15 mouse cellular contexts compared by ENCODE assay signal in the genomic region with DNA sequence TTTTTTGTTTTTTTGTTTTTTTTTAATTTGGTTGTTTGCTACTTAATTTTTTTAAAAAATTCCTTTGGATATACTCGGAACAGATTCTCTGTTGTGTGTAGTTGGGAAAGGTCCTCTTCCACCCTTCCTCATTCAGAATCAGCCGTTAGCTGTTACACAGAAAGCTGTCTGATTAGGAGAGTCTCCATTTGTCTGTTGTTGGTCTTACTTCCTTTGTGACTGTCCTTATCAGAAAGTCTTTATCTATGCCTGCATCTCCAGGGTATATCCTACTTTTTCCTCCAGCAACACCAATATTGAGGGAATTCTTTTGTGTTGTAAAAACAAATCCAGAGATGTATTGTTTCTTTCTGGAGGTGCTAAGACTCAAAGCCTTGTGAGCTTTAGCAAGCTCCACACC.
"Had no signal": no experiment of that assay in that cellular context is flagged by ENCODE, and none has a peak within 500 bp of the region (broad histone marks: within the 10 kb centered on the region; RNA-seq: fewer than 3 reads in every experiment).

No protein-coding gene starts in this region.

- H3K36me3 ChIP-seq: midbrain, embryonic 13.5 days; midbrain, embryonic 15.5 days; neural tube, embryonic 12.5 days had no signal

- ATAC-seq: lung, postnatal 0 days; midbrain, embryonic 13.5 days; midbrain, embryonic 15.5 days had no signal

- H3K4me2 ChIP-seq: limb, embryonic 15.5 days; lung, embryonic 15.5 days; midbrain, embryonic 13.5 days; midbrain, embryonic 15.5 days; neural tube, embryonic 12.5 days; stomach, embryonic 15.5 days had no signal

- H3K27me3 ChIP-seq: limb, embryonic 15.5 days; lung, embryonic 15.5 days; megakaryocyte, embryonic 14.5 days; midbrain, embryonic 13.5 days; midbrain, embryonic 15.5 days; neural tube, embryonic 12.5 days; stomach, embryonic 15.5 days had no signal

- H3K9ac ChIP-seq: limb, embryonic 15.5 days; liver, embryonic 14.5 days; lung, embryonic 15.5 days; midbrain, embryonic 13.5 days; midbrain, embryonic 15.5 days; neural tube, embryonic 12.5 days; stomach, embryonic 15.5 days had no signal

- H3K4me3 ChIP-seq: limb, embryonic 15.5 days; lung, embryonic 15.5 days; megakaryocyte, embryonic 14.5 days; midbrain, embryonic 13.5 days; midbrain, embryonic 15.5 days; neural tube, embryonic 12.5 days; stomach, embryonic 15.5 days had no signal

- H3K4me1 ChIP-seq: limb, embryonic 15.5 days; lung, embryonic 15.5 days; midbrain, embryonic 13.5 days; midbrain, embryonic 15.5 days; neural tube, embryonic 12.5 days; stomach, embryonic 15.5 days had no signal

- DNase-seq: lung, adult 2 months; right cerebral cortex, postnatal 14 days; thymus, adult 18-20 months; thymus, postnatal 14 days; thymus, postnatal 36 days had no signal

- H3K9me3 ChIP-seq: limb, embryonic 15.5 days; lung, embryonic 15.5 days; megakaryocyte, embryonic 14.5 days; midbrain, embryonic 13.5 days; midbrain, embryonic 15.5 days; neural tube, embryonic 12.5 days; stomach, embryonic 15.5 days had no signal

- H3K27ac ChIP-seq: limb, embryonic 15.5 days; lung, embryonic 15.5 days; macrophage; midbrain, embryonic 13.5 days; midbrain, embryonic 15.5 days; neural tube, embryonic 12.5 days; stomach, embryonic 15.5 days had no signal
